Mouse (Mus musculus) embryo, embryonic 10.5 days (tissue): Measurements from ENCODE around the gene Kif2a.
A peak's percentile ranks its signal among the peaks of the same experiment; 100 is the strongest.
"Not testable (repeated sequence)": the region's sequence is repeated elsewhere in the genome, so short reads cannot be mapped to it uniquely, and the experiment has no call there.

Experiments used
- DNase-seq: peaks from one replicate; pipeline ENCODE4 v3.0.0-alpha.2; 2015; ENCODE audit warnings: low spot score

The Kif2a gene

DNA sequence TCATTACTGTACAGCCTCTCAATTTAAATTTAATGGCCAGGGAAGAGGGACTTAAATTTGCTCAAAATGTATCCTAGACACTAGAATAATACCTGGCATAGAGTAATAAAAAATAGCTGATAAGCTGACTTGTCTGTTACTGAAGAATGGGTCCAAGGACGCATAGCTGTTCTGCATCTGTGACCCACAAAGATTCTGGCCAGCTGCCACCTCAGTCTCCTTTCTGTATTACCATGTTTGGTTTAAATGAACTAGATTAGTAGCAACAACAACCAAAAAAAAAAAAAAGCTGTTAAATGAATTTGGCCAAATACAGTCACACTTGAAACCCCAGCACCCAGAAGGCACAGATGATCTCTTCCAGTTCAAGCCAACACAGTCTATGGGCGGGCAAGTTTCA lies 92.7 kb downstream of the Kif2a start:
- no peak for DNase-seq

DNA sequence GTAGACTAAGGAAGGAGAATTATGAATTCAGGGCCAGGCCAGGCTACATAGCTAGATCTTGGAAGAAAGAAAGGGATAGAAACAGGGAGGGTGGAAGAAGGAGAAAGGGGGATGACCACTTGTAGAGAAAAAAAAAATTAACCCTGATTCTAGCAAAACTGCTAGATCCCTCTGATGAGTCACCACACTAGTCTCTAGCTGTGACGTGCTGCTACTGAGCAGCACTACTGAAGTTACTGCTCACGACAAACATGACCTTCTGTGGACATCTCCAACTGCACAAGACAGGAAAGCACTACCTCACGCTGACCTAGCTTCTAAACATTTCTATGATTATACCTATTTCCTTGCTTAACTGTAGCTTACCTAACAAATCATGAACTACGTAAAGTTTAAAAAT lies 93.6 kb downstream of the Kif2a start:
- no peak for DNase-seq

DNA sequence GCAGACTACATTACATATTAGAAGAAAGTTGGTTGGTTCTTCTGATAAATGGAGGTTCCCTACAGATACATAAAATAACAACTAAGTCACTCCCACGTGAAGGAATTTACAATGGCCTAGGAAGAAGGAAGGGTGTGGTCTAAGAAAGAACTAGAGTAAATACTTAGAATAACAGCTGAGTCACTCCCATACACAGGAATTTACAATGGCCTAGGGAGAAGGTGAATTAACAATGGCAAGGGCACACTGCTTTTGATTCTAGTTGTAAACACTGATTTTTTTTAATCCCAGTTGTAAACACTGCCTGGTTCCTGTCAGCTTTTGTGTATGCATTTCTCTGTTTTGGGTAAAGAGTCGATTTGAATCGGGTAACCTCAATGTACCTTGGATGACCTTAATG lies 96.0 kb downstream of the Kif2a start:
- DNase-seq, result not testable (repeated sequence)

GRCm38 (mm10) chr13:106918322-106919050 lies 103.4 kb downstream of the Kif2a start:
- DNase-seq, result peak; percentile 48

- DNase-seq, result no peak
Measured at GRCm38 (mm10) chr13:106913125-106913736, 108.7 kb downstream of the Kif2a start.

GRCm38 (mm10) chr13:106910096-106910495 lies 111.8 kb downstream of the Kif2a start:
- DNase-seq, result no peak
